Mouse (Mus musculus) central nervous system, embryonic 18 days (tissue): ENCODE measurements around the gene Olfr1383. TPM values are rescaled to one million over a fixed set of nuclear protein-coding genes. Genes with fewer than 3 reads are reported as not detected.

Experiments used
- polyA plus RNA-seq: library from polyadenylated mRNA; depleted of rRNA; stranded (reverse); fragments of >200 nt; gene quantifications from 2 replicates; pipeline ENCODE4 v1.2.3, GENCODE M21; 2012; rRNA removed

Gene Olfr1383
- not detected in 2 replicates for polyA plus RNA-seq

DNA sequence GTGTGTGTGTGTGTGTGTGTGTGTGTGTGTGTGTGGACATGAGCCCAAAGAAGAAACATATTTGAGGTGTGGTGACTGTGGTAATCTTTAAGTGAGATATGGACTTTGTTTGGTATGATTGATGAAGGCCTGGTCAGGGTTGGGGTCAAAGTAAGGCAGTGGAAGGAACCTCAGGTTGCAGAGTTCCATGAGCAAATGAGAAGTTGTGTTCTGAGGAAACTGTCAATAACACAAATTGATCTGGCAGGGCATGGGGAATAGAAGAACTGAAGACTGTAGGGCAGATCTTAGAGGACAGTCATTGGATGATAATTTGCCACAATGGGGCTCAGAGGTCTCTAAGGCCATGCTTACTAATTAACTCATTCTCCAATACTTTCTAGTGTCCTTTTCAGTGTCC is at the start of gene Olfr1383:
Gene Olfr1383 (plus strand): TSS at position 301 of the 400 bp plus-strand sequence.

DNA sequence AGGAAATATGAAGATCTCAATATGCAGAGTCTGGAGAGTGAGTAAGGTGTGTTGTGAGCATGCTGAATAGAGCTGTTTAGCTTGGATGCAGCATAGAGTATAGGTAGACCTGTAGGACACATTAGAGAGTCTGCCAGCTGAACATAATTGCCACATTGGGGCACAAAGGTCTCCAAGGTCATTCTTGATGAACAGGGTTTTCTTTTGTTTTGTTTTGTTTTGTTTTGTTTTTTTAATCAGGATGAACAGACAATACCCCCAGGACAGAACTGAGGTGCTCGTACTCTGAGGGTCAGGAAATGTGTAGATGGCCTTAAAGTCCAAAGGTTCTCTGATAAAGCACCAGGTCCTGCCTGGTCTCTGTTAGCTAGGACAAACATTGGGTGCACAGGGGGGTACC is 30.7 kb upstream of the Olfr1383 start, which contains the start of gene Olfr1385:
Gene Olfr1385 (plus strand): TSS at position 301 of the 400 bp plus-strand sequence.

GRCm38 (mm10) chr11:49527947-49528346 is 8.5 kb downstream of the Olfr1383 start, which contains the start of gene Olfr1382:
Gene Olfr1382 (plus strand): TSS chr11:49528247.

GRCm38 (mm10) chr11:49543149-49543548 is 23.7 kb downstream of the Olfr1383 start, which contains the start of gene Olfr1381:
Gene Olfr1381 (plus strand): TSS chr11:49543449.

DNA sequence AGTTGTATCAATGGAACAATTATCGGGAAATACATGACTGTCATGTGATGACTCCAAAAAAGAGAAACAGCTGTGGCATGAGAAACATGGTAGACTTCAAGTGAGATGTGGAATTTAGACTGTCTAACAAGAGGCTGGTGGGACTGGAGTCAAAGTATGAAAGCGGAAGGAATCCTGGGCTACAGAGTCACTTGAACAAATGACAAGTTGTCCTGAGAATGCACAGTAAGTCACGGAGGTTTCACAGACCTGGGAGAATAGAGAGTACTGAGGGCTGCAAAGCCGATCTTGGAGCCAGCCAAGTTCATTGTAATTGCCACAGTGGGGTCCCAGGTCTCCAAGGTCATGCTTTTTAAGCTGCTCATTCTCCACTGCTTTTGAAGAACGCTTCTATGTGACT is 37.1 kb downstream of the Olfr1383 start, which contains the start of gene Olfr1380:
Gene Olfr1380 (plus strand): TSS at position 301 of the 400 bp plus-strand sequence.

Other genes with a start within 250 kb of the Olfr1383 start
- gene Olfr1393, start 241.3 kb upstream of the Olfr1383 start, polyA plus RNA-seq, result 0.09 and 0.22 TPM in 2 replicates
- 0.08 and 0.23 TPM in 2 replicates for gene Olfr1392, start 234.4 kb upstream of the Olfr1383 start, polyA plus RNA-seq
- gene Olfr10, start 214.9 kb upstream of the Olfr1383 start, polyA plus RNA-seq, result not detected in 2 replicates
- not detected in 2 replicates for gene Olfr1391, start 196.9 kb upstream of the Olfr1383 start, polyA plus RNA-seq
- gene Olfr1390, start 184.5 kb upstream of the Olfr1383 start, polyA plus RNA-seq, result not detected in 2 replicates
- gene Olfr1389, start 96.6 kb upstream of the Olfr1383 start, polyA plus RNA-seq, result 0.03 TPM in 1 of 2 replicates, not detected in the other
- 0.15 and 0.16 TPM in 2 replicates for gene Olfr1388, start 83.0 kb upstream of the Olfr1383 start, polyA plus RNA-seq
- not detected in 2 replicates for gene Olfr1387, start 64.3 kb upstream of the Olfr1383 start, polyA plus RNA-seq
- not detected in 2 replicates for gene Olfr1386, start 54.6 kb upstream of the Olfr1383 start, polyA plus RNA-seq
- not detected in 2 replicates for gene Olfr1385, start 30.6 kb upstream of the Olfr1383 start, polyA plus RNA-seq
- not detected in 2 replicates for gene Olfr1384, start 12.9 kb upstream of the Olfr1383 start, polyA plus RNA-seq
- not detected in 2 replicates for gene Olfr1382, start 8.6 kb downstream of the Olfr1383 start, polyA plus RNA-seq
- not detected in 2 replicates for gene Olfr1381, start 23.8 kb downstream of the Olfr1383 start, polyA plus RNA-seq
- gene Olfr1380, start 37.2 kb downstream of the Olfr1383 start, polyA plus RNA-seq, result not detected in 2 replicates
- gene Flt4, start 89.6 kb downstream of the Olfr1383 start, polyA plus RNA-seq, result 1.7 and 2.0 TPM in 2 replicates
- gene Scgb3a1, start 144.0 kb downstream of the Olfr1383 start, polyA plus RNA-seq, result 0.36 and 0.39 TPM in 2 replicates
- 58.2 and 60.1 TPM in 2 replicates for gene Cnot6, start 193.1 kb downstream of the Olfr1383 start, polyA plus RNA-seq